Mouse (Mus musculus) fibroblast of lung, adult 2 months (primary cell): ENCODE data around the gene Cotl1.

Experiments used
- DNase-seq: peaks from one replicate; pipeline ENCODE4 v3.0.0-alpha.2; 2011; ENCODE audit warnings: low read depth

Cotl1 gene

DNA sequence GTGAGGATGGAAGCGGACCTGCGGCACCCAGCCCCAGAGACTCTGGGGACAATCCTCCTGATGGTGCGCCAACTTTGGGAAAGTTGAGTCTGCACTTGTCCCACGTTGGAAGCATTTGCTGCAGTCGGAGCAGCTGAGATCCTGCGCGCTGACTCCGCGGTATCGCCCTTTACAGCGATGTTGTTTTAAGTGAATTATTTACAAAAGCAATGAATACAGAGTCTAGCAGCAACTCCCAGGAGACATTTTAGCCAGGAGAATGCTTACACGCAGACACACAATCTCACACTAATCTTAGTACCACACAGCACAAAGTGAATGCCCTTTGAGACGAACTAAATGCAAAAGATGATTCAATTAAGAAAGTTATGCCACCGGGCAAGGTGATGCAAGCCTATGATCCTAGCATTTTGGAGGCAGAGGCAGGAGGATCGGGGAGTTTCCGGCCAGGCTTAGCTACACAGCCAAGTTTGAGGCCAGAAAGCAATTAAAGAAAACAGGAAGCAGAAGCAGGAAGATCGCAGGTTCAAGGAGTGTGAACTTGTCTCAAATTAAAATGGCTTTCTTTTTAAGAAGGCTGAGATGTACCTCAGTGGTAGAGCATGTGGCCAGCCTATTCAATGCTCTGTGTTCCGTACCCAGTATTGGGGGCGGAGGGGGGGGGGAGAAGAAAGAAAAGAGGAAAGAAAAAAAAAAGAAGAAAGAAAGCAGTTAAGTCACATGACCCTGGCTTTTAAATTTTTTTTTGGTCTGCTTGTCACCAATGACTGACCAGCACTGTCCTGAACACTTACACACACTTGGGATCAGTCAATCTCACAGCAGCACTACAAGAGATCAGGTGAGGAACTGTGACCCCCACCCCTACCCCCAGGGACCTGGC, 2.0 kb downstream of the Cotl1 start:
- DNase-seq = no peak

DNA sequence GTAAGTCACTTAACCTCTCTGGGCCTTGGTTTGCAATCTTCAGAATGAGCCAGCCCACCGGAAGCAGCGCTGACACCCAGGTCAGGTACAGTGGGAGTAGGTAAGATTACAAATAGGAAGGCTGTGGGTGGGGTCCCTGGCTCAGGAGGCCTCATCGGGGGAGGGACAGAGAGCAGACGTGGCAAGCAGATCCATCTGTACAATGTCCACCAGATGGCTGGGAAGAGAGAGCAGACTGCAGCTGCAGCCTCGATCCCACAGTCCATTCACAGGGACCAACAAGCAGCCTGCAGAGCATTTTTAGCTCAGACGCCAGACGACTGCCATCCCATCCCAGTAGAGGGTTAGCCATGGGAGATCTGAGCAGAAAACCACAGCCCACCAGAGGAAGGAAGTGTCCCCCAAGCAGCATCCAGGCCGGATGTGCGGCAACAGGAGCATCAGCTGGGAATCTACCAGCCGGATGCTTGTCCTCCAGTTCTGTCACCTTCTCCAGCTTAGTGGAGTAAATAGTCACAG, 2.7 kb downstream of the Cotl1 start:
- no peak for DNase-seq

DNA sequence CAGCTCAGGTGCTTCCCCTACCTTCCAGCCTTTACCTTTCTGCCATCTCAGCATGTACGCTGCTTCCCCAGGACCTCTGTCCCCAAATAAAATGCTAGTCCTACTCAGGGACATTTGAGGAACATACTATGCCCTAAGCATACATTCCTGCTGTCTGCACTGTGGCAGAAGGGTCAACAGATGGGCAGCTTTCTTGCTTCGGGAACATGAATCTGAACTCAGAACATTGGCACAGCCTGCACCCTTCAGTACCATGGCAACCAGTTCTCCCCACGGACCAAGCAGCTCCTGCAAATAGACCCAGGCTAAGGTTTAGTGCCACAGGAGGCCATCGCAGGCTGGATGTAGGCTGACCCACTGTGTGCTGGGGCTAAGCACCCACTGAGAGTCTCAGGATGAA, 3.5 kb downstream of the Cotl1 start:
- DNase-seq = no peak

DNA sequence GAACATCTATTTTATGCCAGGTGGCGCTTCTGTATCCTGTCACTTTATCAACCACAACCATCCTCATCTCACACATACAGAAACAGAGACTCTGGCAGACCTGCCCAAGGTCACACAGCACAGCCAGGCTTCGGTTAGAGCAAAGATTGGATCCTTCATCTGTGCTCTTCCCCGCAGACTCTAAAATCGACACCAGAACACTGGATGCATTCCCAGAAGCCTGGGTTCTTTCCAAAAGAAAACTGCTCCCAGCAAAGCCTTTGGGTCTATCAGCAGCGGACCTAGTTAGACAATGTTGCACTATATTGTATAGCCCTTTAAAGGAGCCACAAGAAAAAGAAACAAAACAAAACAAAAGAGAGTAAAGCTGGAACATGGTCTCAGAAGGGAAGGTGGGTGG, 5.1 kb downstream of the Cotl1 start:
- DNase-seq = no peak

DNA sequence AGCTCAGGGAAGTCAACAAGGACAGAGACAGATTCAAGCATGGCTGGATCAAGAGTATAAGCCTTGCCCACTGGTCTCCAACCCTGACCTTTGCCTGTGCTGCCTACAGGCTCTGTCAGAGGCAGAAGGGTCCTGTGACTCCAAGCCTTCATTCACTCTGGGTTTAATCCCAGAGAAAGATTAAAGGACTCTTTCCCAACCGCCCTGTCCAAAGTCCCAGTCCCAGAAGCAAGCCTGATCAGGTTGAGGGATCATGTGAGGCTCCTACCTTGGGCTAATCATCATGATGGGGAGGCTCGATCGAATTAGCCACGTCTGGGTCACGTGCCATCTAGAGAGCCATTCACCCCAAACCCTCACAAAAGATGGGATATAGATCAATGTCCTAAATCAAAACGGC, 5.7 kb downstream of the Cotl1 start:
- no peak for DNase-seq

DNA sequence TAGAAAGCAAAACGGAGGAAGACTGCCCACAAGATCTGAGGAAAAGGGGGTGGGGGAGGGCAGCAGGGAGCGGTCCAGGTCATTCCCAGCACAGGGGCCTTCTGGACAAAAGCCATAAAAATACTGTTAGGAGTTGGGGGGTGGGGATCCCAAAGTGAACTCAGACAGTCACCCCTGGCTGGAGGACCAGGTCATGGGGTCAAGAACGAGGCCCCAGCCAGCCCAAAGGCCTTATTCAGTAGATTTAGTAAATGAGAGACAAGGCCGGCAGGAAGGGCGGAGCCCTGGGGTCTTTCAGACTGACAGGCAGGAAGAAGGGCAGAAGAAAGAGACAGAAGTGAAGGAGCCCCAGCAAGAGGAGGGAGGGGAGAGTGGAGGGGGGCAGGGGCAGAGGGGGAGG, 7.4 kb downstream of the Cotl1 start:
- DNase-seq = no peak

DNA sequence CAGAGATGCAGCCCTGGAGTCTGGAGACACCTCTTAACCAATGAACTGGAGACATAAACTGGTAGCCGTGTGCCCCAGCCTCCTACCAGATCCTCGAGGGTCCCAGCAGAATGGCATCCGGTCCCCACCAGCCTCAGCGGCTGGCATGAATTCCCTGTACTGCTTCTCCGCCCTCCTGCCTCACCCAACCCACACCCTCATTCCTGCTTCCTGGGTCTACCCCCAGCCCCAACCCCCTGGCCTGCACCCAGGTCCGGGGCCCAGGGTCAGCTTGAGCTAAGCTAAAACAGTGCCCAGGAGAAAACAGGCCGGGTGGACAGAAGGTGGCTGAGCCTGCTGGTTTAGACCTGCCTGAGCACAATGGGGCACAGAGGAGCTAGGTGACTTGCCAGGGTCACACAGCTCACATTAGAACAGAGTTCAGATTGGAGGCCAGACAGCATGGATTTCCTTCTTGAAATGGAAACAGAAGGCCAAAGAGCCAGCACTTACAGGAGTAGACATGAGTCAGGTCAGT, 8.2 kb downstream of the Cotl1 start:
- no peak for DNase-seq

DNA sequence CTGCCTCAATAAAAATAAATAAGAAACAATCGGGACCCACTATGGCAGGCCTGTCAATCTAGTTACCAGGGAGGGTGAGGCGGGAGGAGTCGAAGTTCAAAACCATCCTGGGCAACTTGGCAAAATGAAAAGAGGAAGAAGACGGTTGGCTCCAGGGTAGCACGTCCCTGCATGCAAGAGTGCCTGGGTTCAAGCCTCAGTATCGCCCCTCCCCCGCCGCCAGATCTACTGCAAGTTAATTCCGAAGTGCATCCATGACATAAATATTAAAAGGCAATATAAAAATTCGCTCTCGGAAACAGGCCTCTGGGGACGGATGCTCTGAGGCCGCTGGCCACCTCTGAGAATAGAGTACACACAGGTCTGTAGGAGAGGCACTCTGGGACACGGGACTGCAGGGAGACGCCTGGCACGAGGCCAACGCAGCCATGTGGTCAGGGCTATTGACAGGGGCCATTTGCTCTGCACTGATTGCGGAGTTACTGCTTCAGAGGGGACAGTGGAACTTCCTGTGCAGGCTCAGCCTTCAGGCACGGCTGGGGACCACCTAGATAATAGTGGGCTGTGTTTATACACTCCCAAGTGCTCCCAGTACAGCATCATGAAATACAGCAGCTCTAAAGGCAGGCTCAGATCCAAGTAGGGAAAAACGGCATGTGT, 8.9 kb downstream of the Cotl1 start:
- no peak for DNase-seq

DNA sequence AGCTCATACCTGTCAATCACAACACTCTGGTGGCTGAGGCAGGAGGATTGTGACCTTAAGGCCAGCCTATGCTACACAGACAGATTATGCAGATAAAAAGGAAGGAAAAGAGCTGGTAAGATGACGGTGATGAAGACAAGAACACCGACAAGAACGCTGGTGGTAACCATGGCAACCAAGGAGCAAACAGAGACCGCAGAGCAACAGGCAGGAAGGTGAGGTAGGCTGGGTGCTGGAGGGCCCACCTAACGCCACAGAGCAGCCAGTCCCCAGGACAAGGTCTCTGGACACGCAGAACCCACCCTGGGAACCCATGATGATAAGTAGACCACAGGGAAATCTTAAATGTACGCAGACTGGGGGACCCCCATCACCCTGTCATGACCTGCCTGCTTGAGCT, 9.8 kb downstream of the Cotl1 start:
- no peak for DNase-seq

DNA sequence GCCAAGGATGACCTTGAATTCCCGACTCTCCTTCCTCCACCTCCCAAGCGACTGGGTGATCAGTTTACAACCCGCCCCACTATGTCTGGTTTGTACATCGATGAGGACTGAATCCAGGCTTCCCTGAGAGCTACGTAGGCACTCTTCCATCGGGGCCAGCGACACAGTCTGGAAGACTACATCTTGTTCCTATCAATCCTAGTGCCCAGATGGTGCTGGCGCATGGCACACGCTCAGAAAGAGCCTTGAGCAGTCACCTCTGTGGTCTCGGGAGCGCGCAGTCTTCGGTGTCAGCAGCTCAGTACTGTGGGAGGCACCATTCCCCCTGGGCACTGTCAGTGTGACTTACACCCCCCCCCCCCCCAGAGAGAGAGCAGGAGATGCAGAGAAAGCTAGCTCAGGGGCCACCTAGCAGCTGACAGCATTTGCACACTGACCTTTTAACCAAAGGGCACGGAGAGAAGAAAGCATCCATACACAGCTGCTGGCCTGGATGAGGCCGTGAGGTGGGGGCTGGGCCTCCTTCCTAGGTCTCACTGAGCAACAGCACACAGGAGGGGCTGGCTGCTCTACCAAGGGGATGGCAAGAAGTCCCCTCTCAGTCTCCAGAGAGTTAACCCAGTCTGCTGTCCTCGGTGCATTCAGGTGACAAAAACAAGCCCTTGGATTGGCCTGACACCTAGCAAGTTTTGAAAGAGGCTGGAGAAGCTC, 10.3 kb downstream of the Cotl1 start:
- DNase-seq = no peak

DNA sequence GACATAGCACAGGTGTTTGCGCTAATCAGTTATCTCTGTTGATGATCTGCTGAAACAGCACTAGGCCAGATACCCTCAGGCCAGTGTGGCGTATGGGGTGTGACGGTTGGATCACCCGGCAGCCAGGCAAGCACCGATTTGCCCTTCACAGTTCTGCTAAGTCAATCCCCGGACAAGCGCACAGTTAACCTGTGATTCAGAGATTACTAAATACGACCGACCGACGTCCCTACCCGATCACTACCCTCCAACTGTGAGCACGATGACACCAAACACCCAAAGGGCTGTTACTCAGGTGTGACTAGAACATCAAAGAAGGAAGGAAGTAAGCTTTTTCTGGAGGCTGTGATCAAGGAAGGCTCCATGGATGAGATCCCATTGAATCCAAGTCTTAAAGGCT, 10.9 kb downstream of the Cotl1 start:
- no peak for DNase-seq

DNA sequence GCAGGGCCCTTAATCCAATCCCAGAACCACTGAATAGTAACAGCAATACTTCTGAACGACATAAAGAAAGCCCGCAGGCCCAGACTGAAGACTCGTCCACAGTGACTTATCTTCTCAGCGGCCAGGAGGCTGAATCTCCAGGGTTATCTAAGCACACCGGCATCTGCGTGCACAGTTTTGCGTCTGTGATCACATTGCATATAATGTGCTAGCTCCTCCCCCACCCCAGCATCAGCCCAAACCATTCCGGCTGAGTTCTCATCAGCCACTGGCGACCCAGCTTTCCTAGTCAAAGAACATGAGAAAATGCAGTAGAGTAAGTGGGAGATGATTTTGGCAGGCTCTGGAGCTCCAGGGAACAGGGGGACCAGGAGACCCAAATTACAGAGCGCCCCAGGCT, 11.3 kb downstream of the Cotl1 start:
- no peak for DNase-seq

DNA sequence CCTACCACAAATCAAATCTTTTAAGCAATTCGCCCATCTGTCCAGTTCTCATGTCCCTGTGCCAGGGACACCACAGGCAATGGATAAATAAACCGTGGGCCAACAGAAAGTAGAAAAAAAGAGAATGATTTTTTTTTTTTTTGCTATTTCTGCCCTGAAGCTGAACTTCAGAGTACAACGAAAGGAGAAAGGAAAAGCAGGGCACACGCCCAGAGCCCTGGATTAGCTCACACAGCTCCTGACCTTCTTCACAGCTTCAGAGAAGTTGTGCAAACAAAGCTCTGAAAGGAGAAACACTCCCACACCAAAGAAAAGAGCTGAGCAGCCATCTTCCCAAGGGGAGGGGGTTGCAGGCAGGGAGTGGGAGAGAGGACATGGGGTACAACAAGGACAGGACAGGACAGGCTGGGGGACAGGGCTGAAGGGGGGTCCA, 12.6 kb downstream of the Cotl1 start:
- no peak for DNase-seq

DNA sequence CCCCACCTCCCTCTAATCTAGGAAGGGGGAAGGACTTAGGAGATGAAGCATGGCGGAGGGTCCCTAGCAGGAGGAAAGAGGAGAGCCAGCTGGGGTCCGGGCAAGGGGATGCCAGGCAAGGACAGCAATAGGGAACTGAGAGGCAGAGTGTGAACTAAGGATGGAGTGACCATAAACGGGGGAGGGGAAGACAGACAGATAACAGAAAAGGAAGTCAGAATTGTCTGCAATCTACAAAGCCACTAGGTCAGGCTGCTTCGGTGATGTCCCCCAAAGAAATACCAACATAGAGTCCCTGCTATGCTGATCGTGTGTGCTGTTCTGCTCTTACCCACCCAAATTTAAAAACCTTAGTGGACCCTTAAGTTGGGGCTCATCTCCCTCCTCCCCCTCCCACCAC, 13.4 kb downstream of the Cotl1 start:
- DNase-seq = no peak

DNA sequence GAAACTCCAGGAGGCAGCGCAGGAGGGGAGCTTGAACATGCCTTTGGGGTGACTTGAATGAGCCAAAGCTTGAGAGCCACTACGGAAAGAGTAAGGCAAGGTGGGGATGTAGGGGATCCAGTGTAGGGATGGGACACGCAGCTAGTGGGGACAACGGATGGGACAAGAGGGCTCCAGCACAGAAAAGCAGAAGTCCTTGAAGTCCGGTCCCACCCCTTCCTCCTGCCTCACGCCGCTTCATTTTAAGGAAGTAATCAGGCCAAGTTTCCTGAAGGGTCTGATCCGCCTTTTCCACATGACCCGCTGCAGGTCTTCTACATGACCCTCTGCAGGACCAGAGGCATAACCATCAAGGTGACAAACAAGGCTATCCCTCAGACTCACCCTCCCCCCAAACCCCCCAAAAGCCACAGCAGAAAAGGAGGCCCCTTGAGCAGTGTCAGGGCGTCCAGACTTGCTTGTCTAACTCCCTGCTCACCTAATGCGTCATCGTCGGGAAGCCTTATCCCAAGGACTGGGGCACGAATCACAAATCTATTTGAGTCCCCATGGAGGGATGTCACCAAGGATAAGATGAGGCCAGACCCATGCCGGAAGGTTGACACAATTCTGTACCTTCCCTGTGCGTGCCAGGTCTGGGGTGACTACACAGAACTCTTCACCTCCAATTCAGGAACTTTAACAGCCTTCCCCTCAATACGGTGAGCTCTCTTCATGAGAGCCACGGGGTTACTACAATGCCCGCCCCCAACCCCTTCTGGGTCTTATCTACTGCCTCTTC, 14.2 kb downstream of the Cotl1 start:
- no peak for DNase-seq

DNA sequence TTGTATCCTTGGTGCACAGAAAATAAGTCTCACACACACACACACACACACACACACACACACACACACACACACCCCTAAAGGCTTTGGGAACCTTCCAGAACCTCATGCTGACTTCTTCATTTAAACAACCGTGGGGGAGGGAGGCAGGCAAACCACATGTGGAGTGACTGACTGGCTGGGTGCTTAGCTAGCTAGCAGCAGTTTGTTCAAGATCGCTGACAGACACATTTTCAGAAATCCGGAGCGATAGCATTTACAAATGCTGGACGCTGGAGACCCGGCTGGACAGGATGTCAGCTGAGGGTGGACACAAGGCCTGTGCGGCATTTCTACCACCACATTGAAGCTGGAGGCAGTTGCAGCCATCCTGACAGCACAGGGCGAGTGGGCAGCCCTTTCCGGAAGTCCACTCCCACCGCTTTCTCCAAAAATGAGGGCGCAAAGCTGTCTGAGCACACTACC, 15.5 kb downstream of the Cotl1 start:
- DNase-seq = no peak

DNA sequence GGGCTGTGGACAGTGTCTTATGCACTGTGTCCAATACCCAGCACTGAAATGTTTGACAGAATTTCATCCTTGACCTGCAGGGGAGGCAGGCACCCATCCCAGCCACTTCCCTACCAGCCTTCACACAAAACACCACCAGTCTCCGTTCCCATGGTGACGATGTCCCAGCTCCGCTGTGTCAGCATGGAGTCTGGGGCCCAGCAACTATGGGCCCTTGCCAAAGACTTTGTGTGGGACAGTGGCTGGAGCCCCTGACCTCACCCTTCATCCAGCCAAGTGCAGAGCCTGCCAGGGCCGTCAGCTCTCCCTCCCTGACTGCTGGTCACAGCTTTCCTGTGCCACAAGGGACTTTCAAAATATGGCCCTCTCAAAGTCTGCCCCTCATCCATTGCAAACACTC, 16.2 kb downstream of the Cotl1 start:
- DNase-seq = no peak

DNA sequence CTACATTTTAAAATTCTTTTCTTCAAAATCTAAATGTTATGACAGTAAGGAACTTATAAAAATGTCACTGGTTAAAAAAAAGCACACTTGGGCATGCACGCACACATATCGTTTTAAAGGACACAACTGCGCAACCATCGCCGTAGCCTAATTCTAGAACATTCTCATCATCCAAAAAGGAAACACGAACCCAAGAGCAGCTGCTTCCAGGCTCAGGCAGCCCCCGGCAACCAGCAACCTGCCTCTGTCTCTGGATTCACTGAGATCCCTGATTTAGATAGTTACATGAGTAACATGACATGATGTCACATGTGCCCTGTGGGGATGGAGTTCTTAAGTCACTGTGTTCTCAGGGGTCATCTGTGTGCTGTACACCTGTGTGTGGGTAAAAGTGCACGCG, 17.1 kb downstream of the Cotl1 start:
- no peak for DNase-seq

DNA sequence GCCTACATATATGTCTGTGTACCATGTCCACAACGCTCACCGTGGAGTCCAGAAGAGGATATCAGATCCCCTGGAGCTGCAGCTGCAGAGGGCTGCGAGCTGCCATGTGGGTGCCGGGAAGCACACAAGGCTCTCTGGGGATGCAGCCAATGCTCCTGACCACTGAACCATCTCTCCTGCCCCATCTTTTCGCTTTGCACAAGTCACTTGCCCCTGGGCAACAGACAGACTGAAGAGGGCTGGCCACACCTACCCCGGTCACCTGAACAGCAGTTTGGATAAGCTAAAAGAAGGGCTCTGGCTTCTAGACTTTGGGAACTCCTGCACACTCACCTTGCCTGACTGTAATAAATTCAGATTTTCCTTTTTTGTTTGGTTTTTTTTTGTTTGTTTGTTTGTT, 18.7 kb downstream of the Cotl1 start:
- DNase-seq = no peak

DNA sequence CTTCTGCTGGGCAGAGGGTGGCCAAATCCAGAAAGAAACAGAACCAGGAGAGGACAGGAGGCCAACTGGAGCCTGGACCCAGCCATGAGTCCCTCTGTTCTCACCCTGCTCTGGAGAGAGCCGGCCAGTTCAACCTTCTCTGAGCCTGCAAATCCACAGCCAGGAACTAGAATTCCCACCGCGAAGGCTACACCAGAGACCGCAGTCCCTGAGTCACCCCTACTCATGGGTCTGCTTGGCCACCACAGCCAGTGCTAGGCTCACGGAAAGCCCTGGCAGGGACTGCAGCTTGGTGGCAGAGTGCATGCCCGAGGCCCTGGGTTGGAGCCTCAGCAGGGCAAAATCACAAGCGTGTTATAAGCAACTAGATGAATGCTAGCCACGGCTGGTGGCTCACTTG, 20.4 kb downstream of the Cotl1 start:
- DNase-seq = no peak

DNA sequence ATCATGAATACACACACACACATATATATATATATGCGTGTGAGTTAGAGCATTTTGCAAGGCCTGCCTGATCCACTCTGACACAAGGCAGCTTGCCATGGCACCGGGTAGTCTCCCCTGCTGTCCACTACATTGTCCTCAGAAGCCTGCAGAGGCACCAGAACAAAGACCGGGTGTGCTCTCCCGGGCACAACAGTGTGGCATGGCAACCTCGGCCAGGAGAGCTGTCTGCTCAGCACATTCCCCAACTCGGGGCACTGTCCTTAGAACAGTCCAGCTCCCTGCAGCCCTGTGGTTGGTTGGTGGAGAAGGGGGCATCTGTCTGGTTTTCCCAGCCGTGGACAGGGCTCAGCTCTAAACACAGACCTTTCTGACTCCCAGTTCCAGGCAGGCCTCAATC, 21.0 kb downstream of the Cotl1 start:
- no peak for DNase-seq

DNA sequence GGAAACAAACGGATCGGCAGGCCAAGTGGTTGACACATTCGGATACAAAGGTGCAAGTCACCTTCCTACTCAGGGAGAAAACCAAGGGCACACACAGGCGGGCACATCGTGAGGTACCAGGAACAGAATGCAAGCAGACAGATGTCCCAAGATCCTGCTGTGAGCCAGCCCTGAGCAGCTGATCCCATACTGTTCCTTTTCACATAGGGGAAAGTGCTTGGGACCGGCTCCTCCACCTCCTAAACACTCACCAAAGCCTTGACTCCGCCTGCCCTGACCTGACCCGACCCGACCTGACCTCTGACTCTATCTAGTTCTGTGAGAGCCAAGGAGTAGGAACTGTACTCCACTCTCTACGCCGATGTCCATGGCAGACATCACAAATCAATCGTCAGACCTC, 22.9 kb downstream of the Cotl1 start:
- no peak for DNase-seq
